Comparison of ENCODE assay signal across 28 mouse cellular contexts in the genomic region with DNA sequence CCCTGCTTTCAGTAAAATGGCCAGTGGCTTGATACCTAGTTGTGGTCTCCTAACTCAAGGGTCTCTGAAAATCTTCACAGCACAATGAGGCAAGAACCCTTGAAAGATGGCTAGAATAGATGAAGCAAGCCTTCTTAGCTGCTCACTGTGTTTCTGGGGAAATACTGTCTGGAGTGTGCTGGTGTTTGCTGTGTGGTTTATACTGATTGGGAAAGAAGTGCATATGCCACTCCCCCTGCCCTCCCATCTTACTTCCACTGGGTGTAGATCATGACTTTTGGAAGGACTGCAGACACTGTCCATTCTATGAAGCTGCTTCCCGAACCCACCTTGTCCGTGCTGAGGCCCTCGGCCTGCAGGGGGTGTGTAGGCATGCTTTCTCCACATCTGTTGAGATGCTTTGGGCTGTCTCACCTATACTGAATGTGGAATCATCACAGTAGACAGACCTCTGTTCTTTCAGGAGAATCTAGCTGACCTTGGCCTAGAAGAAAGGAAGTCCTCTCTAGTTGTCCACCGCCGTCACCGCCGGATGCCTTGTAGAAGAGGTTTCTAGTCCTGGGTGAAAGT. TPM values are rescaled to one million over a fixed set of nuclear protein-coding genes. Genes with fewer than 3 reads are reported as not detected.
DNase-seq lines count a peak whose midpoint lies in the region; ATAC-seq lines count a peak whose summit lies in the region.
"Had no signal": no experiment of that assay in that cellular context is flagged by ENCODE, and none has a peak within 500 bp of the region (broad histone marks: within the 10 kb centered on the region; RNA-seq: fewer than 3 reads in every experiment).

No protein-coding gene starts in this region.

- no peak overlapping the region for H3K27ac ChIP-seq in heart, embryonic 12.5 days (ENCODE audit: poor library complexity, severe bottlenecking)
- no peak overlapping the region for H3K27ac ChIP-seq in kidney, embryonic 16.5 days (ENCODE audit: low read length)
- H3K27ac ChIP-seq: forebrain, embryonic 13.5 days; heart, adult 2 months; kidney, embryonic 15.5 days; layer of hippocampus, adult 2 months; limb, embryonic 10.5 days; limb, embryonic 15.5 days; liver, embryonic 14.5 days; stomach, postnatal 0 days had no signal

- DNase-seq in heart, adult 11 months: peak; percentile 71
- DNase-seq in lung, postnatal 10 days: peak; percentile 25
- no peak for DNase-seq in lung, postnatal 4 days
- DNase-seq in gastrocnemius, postnatal 36 days: no peak
- DNase-seq: adrenal gland, postnatal 25 days; cerebellum, adult 11-12 months; cerebellum, postnatal 10 days; gastrocnemius, postnatal 14 days; heart, adult 2 months; kidney, adult 18-20 months; kidney, postnatal 36 days; midbrain, embryonic 14.5 days; right cerebral cortex, postnatal 4 days; thymus, adult 18-20 months; thymus, postnatal 36 days had no signal

- H3K27me3 ChIP-seq in heart, embryonic 12.5 days (replicated peaks): no peaks in the 10 kb centered on the region
- H3K27me3 ChIP-seq in kidney, embryonic 16.5 days (ENCODE audit: insufficient read depth, low read length): no peaks in the 10 kb centered on the region
- H3K27me3 ChIP-seq: forebrain, embryonic 13.5 days; kidney, embryonic 15.5 days; limb, embryonic 15.5 days had no signal

- no peak overlapping the region for H3K9ac ChIP-seq in heart, embryonic 12.5 days
- no peak overlapping the region for H3K9ac ChIP-seq in kidney, embryonic 16.5 days (replicated peaks; ENCODE audit: low read length)
- H3K9ac ChIP-seq: forebrain, embryonic 13.5 days; kidney, embryonic 15.5 days; limb, embryonic 15.5 days; liver, embryonic 14.5 days had no signal

- ATAC-seq in heart, embryonic 12.5 days (ENCODE audit: insufficient number of reproducible peaks, low FRiP score): no peak
- ATAC-seq in megakaryocyte, adult 5-6 weeks (ENCODE audit: poor library complexity, severe bottlenecking): peak; percentile 80
- ATAC-seq in kidney, embryonic 16.5 days (ENCODE audit: low FRiP score, low TSS enrichment): no peak
- ATAC-seq: CD4-positive, CD25-positive, alpha-beta regulatory T cell, adult 4 months; forebrain, embryonic 13.5 days; hindbrain, embryonic 16.5 days had no signal

- H3K4me2 ChIP-seq in heart, embryonic 12.5 days: no peak overlapping the region
- no peak overlapping the region for H3K4me2 ChIP-seq in kidney, embryonic 16.5 days (replicated peaks; ENCODE audit: low read depth, low read length)
- H3K4me2 ChIP-seq: forebrain, embryonic 13.5 days; kidney, embryonic 15.5 days; limb, embryonic 15.5 days had no signal

- peaks cover 18% of the 10 kb centered on the region for H3K36me3 ChIP-seq in heart, embryonic 12.5 days
- peaks cover 6% of the 10 kb centered on the region for H3K36me3 ChIP-seq in kidney, embryonic 16.5 days (ENCODE audit: insufficient read depth, low read length)

- peaks cover 34% of the 10 kb centered on the region for H3K4me1 ChIP-seq in heart, embryonic 12.5 days (replicated peaks)
- peaks cover 7% of the 10 kb centered on the region; the same call in 1 of the 2 replicates for H3K4me1 ChIP-seq in kidney, embryonic 16.5 days (ENCODE audit: insufficient read depth, low read length)
- H3K4me1 ChIP-seq: limb, embryonic 15.5 days had no signal

- no peak overlapping the region for H3K4me3 ChIP-seq in heart, embryonic 12.5 days
- no peak overlapping the region for H3K4me3 ChIP-seq in kidney, embryonic 16.5 days (ENCODE audit: low read length)
- H3K4me3 ChIP-seq: erythroblast, embryonic 14.5 days; forebrain, embryonic 13.5 days; heart, adult 2 months; kidney, embryonic 15.5 days; layer of hippocampus, adult 2 months; limb, embryonic 10.5 days; limb, embryonic 15.5 days had no signal

- intact Hi-C loops in gastrocnemius, postnatal 36 days (cut with DNase I): no loop called here

- 93% methylated on average over 7 of the region's 7 CpGs for WGBS in heart, embryonic 12.5 days
- 94% methylated on average over 7 of the region's 7 CpGs for WGBS in kidney, embryonic 16.5 days

- no peaks in the 10 kb centered on the region for H3K9me3 ChIP-seq in heart, embryonic 12.5 days (replicated peaks)
- no peaks in the 10 kb centered on the region for H3K9me3 ChIP-seq in kidney, embryonic 16.5 days (ENCODE audit: low read length)
- H3K9me3 ChIP-seq: forebrain, embryonic 13.5 days; kidney, embryonic 15.5 days; limb, embryonic 10.5 days; limb, embryonic 15.5 days had no signal

RNA-seq across cellular contexts. Expression of gene Chmp4b, which starts 33.5 kb away (rescaled TPM):
- 23.3 and 24.4 TPM in 2 replicates for polyA plus RNA-seq in heart, embryonic 12.5 days (2016; fragmentation: Nextera tagmentation; extraction: Ambion mirVana)
- 117 and 122 TPM in 2 replicates for total RNA-seq in megakaryocyte, adult 5-6 weeks (2015)
- total RNA-seq in megakaryocyte, adult 5-6 weeks (2017): 166 and 187 TPM in 2 replicates
- polyA plus RNA-seq in kidney, embryonic 16.5 days (2015; fragmentation: Nextera tagmentation; extraction: Ambion mirVana): 18.0 and 20.7 TPM in 2 replicates
- 100 to 1,000 TPM; 102 to 107 TPM for total RNA-seq in gastrocnemius, postnatal 36 days (2021)

Comparison
In these comparisons a context has a peak if more than half of its experiments do, and no peak if none do; other contexts are left out.
1. DNase-seq: peak in heart, adult 11 months (single experiment) and lung, postnatal 10 days (single experiment); none in lung, postnatal 4 days (0 of 2) and gastrocnemius, postnatal 36 days (0 of 2).